Comparison of ENCODE assay signal across 20 mouse cellular contexts in the genomic region with DNA sequence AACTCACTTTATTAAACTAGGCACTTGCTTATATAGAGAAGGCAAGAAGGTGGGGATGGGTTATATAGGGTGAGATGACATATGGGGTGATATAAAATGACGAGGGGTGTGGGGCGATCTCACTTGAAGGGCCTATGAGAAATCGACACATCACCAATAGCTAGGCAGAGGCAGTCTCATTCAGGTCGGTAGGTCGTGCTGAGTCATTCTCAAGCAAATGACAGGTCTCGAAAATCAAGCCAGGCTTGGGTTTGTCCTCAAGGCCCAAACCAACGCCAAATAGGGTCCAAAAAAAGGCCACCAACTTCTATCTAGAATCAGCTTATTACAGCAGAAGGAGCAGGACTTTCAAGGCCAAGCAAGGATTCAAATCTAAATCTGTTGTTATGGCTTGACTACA.
DNase-seq lines count a peak whose midpoint lies in the region; ATAC-seq lines count a peak whose summit lies in the region.
"Had no signal": no experiment of that assay in that cellular context is flagged by ENCODE, and none has a peak within 500 bp of the region (broad histone marks: within the 10 kb centered on the region; RNA-seq: fewer than 3 reads in every experiment).

No protein-coding gene starts in this region.

- H3K4me1 ChIP-seq in heart, embryonic 10.5 days, result peaks cover 7% of the 10 kb centered on the region
- H3K4me1 ChIP-seq in heart, embryonic 14.5 days (ENCODE audit: control insufficient read depth in 2 of 2, insufficient read depth in 2 of 2, low read length in 2 of 2), result peaks cover 10 to 16% of the 10 kb centered on the region in 2 experiments
- H3K4me1 ChIP-seq: embryonic facial prominence, embryonic 12.5 days; forebrain, embryonic 15.5 days; hindbrain, embryonic 15.5 days had no signal

- no peak overlapping the region for H3K4me2 ChIP-seq in heart, embryonic 14.5 days (ENCODE audit: low read length)
- H3K4me2 ChIP-seq: embryonic facial prominence, embryonic 12.5 days; forebrain, embryonic 15.5 days; hindbrain, embryonic 15.5 days had no signal

- H3K9me3 ChIP-seq in heart, embryonic 10.5 days, result no peaks in the 10 kb centered on the region
- H3K9me3 ChIP-seq in heart, embryonic 14.5 days (ENCODE audit: control insufficient read depth, low read length), result no peaks in the 10 kb centered on the region
- H3K9me3 ChIP-seq: embryonic facial prominence, embryonic 12.5 days; forebrain, embryonic 15.5 days; G1E; hindbrain, embryonic 15.5 days had no signal

- H3K4me3 ChIP-seq in heart, embryonic 10.5 days, result no peak overlapping the region
- H3K4me3 ChIP-seq in heart, embryonic 14.5 days (ENCODE audit: control insufficient read depth in 1 of 2, insufficient read depth in 1 of 2, low read depth in 1 of 2, low read length in 2 of 2), result no peak overlapping the region
- H3K4me3 ChIP-seq: embryonic facial prominence, embryonic 12.5 days; forebrain, embryonic 15.5 days; hindbrain, embryonic 15.5 days had no signal

- no peak overlapping the region for H3K9ac ChIP-seq in heart, embryonic 14.5 days (ENCODE audit: low read length)
- H3K9ac ChIP-seq: embryonic facial prominence, embryonic 12.5 days; forebrain, embryonic 15.5 days; hindbrain, embryonic 15.5 days had no signal

- no peak for DNase-seq in heart, embryonic 10.5 days (ENCODE audit: low spot score)
- DNase-seq in heart, postnatal 14 days, result no peak
- no peak for DNase-seq in heart, adult 9 months (ENCODE audit: low spot score in 2 of 2)
- DNase-seq in ES-CJ7 (ENCODE audit: low read depth, low spot score), result peak; percentile 26
- DNase-seq in R1 (ENCODE audit: low read depth, low spot score), result peak; percentile 58
- DNase-seq in ovary, postnatal 36 days (ENCODE audit: low spot score), result no peak
- DNase-seq in gastrocnemius, adult 8-10 months (ENCODE audit: low spot score in 2 of 2), result no peak
- DNase-seq: adrenal gland, adult 8-10 months; cerebellum, adult 11-12 months; cerebellum, adult 9-10 months; cerebellum, postnatal 25 days; gastrocnemius, postnatal 10 days; kidney, adult 8-10 months had no signal

- WGBS in heart, embryonic 10.5 days, result 79% methylated on average over 7 of the region's 7 CpGs
- WGBS in heart, embryonic 14.5 days, result 82% methylated on average over 7 of the region's 7 CpGs

- no peaks in the 10 kb centered on the region for H3K36me3 ChIP-seq in heart, embryonic 10.5 days
- no peaks in the 10 kb centered on the region for H3K36me3 ChIP-seq in heart, embryonic 14.5 days (ENCODE audit: control insufficient read depth, insufficient read depth, low read length)
- H3K36me3 ChIP-seq: embryonic facial prominence, embryonic 12.5 days; forebrain, embryonic 15.5 days; G1E; hindbrain, embryonic 15.5 days had no signal

- intact Hi-C loops in heart, postnatal 14 days (cut with DNase I), result loop anchor here (10.0 kb wide), 1 partner anchor 625 kb away; no protein-coding TSS in a partner anchor

- H3K27ac ChIP-seq in heart, embryonic 10.5 days, result peak overlapping the region; percentile 67; the same call in 1 of the 2 replicates
- H3K27ac ChIP-seq in heart, embryonic 14.5 days (replicated peaks in 1 of 2; ENCODE audit: control insufficient read depth in 1 of 2, insufficient read depth in 1 of 2, low read depth in 2 of 2, low read length in 2 of 2), result peak overlapping the region; percentile 79 to 94
- H3K27ac ChIP-seq: embryonic facial prominence, embryonic 12.5 days; forebrain, embryonic 15.5 days; hindbrain, embryonic 15.5 days had no signal

- no peaks in the 10 kb centered on the region for H3K27me3 ChIP-seq in heart, embryonic 10.5 days (ENCODE audit: insufficient read depth, poor library complexity, severe bottlenecking)
- no peaks in the 10 kb centered on the region for H3K27me3 ChIP-seq in heart, embryonic 14.5 days (ENCODE audit: control insufficient read depth, insufficient read depth, low read length)
- H3K27me3 ChIP-seq: embryonic facial prominence, embryonic 12.5 days; forebrain, embryonic 15.5 days; hindbrain, embryonic 15.5 days had no signal

- ATAC-seq in heart, embryonic 14.5 days (ENCODE audit: insufficient number of reproducible peaks, insufficient read depth, low FRiP score, low read depth), result no peak
- ATAC-seq: forebrain, embryonic 15.5 days; intestine, embryonic 16.5 days; Patski had no signal

Comparison
In these comparisons a context has a peak if more than half of its experiments do, and no peak if none do; other contexts are left out.
1. DNase-seq: peak in ES-CJ7 (single experiment) and R1 (single experiment); none in heart, embryonic 10.5 days (single experiment), heart, postnatal 14 days (0 of 2), heart, adult 9 months (0 of 2), ovary, postnatal 36 days (single experiment) and gastrocnemius, adult 8-10 months (0 of 2).